Mouse (Mus musculus) lung, adult 2 months (tissue): ENCODE data around the gene Med29. TPM values are rescaled to one million over a fixed set of nuclear protein-coding genes. Genes with fewer than 3 reads are reported as not detected.

Source experiments
- DNase-seq: peaks from one replicate; pipeline ENCODE4 v3.0.0; 2022
- H3K4me1 ChIP-seq: fragments of 200-500 bp; 2 replicates; pipeline ENCODE4 v1.6.1; 2011; ENCODE audit warnings: low read length; ENCODE audit not compliant: control insufficient read depth, insufficient read depth
- H3K4me3 ChIP-seq: fragments of 200-500 bp; replicated peaks from 2 replicates; pipeline ENCODE3; 2011; ENCODE audit warnings: low read depth, mild to moderate bottlenecking, control low read depth, low read length; ENCODE audit errors: extremely low read depth
- CTCF ChIP-seq: fragments of 200-500 bp; IDR thresholded peaks from 2 replicates; pipeline ENCODE4 v1.5.1; 2011; ENCODE audit warnings: mild to moderate bottlenecking, low read length, control low read depth; ENCODE audit not compliant: insufficient read depth
- POLR2A ChIP-seq: fragments of 200-500 bp; IDR thresholded peaks from 2 replicates; pipeline ENCODE4 v1.6.1; 2011; ENCODE audit warnings: low read depth, mild to moderate bottlenecking, control low read depth, low read length, borderline replicate concordance; ENCODE audit errors: extremely low read depth
- WGBS: fragments of 180-500 bp; shearing (Covaris S2); methylation state at CpG from one replicate; pipeline ENCODE4 v1.1.7; 2018; 5-methylcytosine and 5-hydroxymethylcytosine counted together
- polyA plus RNA-seq: library from polyadenylated mRNA; depleted of rRNA; stranded (reverse); fragments of >200 nt; gene quantifications from 2 replicates; pipeline ENCODE4 v1.2.3, GENCODE M21; 2012

The Med29 gene
- polyA plus RNA-seq, 1 experiment: 37.3 TPM

- Histone ChIP-seq H3K4me3 (no peak overlapping the region), H3K4me1 (peaks cover 17% of the 10 kb centered on the region)
- DNase-seq: no peak
- WGBS: 88% methylated on average over 2 of the region's 2 CpGs
- TF ChIP-seq CTCF (no peak), POLR2A (no peak)
Measured at GRCm38 (mm10) chr7:28432252-28432651, 39.7 kb upstream of the Med29 start.

- Histone ChIP-seq H3K4me3 (no peak overlapping the region), H3K4me1 (peaks cover 17% of the 10 kb centered on the region)
- WGBS: 25% methylated on average over 1 of the region's 1 CpGs
- no peak for DNase-seq
- TF ChIP-seq CTCF: no peak
- TF ChIP-seq POLR2A: no peak
Measured at GRCm38 (mm10) chr7:28430512-28430911, 38.0 kb upstream of the Med29 start.

GRCm38 (mm10) chr7:28427738-28428137 lies 35.2 kb upstream of the Med29 start:
- DNase-seq: no peak

GRCm38 (mm10) chr7:28423018-28423417 lies 30.5 kb upstream of the Med29 start:
- no peak overlapping the region for H3K4me3 ChIP-seq
- peaks cover 3% of the 10 kb centered on the region; the same call in 1 of the 2 replicates for H3K4me1 ChIP-seq
- no peak for DNase-seq
- WGBS: 97% methylated on average over 1 of the region's 1 CpGs
- TF ChIP-seq POLR2A (no peak), CTCF (no peak)

More at GRCm38 (mm10) chr7:28427738-28428137, 35.2 kb upstream of the Med29 start:
- Histone ChIP-seq H3K4me3 (no peak overlapping the region), H3K4me1 (peaks cover 8% of the 10 kb centered on the region)
- no peak for TF ChIP-seq POLR2A
- no peak for TF ChIP-seq CTCF

- no peak overlapping the region for H3K4me3 ChIP-seq
- no peak for DNase-seq
- 77% methylated on average over 2 of the region's 2 CpGs for WGBS
- peaks cover 4% of the 10 kb centered on the region; the same call in 1 of the 2 replicates for H3K4me1 ChIP-seq
- TF ChIP-seq POLR2A (no peak), CTCF (no peak)
Measured at GRCm38 (mm10) chr7:28419416-28419815, 26.9 kb upstream of the Med29 start.

- no peak for TF ChIP-seq CTCF
- TF ChIP-seq POLR2A: no peak
Measured at GRCm38 (mm10) chr7:28418096-28418670, 25.7 kb upstream of the Med29 start.

DNA sequence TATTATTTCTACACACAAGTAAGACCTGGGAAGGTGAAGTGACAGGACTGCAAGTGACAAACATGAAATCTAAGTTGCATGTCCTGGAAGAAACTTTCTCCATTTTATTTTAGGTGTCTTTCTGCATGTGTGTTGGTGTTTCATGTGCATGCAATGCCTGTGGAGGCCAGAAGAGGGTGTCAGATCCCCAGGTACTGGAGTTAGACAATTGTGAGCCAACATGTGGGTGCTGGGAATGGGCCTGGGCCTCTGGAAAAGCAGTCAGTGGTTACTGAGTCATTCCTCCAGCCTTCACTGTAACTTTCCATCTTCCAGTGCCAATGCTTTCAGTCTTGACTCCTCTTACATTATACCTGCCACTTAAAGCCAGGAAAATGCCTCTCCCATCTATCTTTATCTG lies 24.9 kb upstream of the Med29 start:
- DNase-seq: no peak
- peaks cover 4% of the 10 kb centered on the region; the same call in 1 of the 2 replicates for H3K4me1 ChIP-seq
- no peak overlapping the region for H3K4me3 ChIP-seq
- no peak for TF ChIP-seq POLR2A

More at GRCm38 (mm10) chr7:28418096-28418670, 25.7 kb upstream of the Med29 start:
- H3K4me3 ChIP-seq: no peak overlapping the region
- WGBS: 44% methylated on average over 8 of the region's 8 CpGs
- peaks cover 4% of the 10 kb centered on the region; the same call in 1 of the 2 replicates for H3K4me1 ChIP-seq
- peak; percentile 31 for DNase-seq

DNA sequence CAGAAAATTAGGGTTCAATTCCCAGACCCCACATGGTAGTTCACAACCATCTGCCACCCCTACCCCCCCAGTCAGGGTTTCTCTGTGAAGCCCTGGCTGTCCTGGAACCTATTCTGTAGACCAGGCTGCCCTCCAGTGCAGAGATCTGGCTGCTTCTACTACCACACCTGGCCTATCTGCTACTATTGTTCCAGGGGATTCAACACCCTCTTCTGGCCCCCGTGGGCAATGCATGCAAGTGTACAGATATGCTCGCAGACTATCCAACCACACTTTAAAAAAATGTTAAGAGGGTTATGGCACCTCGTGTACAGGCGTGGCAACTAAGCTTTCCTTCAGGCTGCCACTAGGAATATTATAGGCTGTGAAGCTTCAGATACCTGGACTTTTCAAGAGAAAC lies 20.3 kb upstream of the Med29 start:
- DNase-seq: no peak

DNA sequence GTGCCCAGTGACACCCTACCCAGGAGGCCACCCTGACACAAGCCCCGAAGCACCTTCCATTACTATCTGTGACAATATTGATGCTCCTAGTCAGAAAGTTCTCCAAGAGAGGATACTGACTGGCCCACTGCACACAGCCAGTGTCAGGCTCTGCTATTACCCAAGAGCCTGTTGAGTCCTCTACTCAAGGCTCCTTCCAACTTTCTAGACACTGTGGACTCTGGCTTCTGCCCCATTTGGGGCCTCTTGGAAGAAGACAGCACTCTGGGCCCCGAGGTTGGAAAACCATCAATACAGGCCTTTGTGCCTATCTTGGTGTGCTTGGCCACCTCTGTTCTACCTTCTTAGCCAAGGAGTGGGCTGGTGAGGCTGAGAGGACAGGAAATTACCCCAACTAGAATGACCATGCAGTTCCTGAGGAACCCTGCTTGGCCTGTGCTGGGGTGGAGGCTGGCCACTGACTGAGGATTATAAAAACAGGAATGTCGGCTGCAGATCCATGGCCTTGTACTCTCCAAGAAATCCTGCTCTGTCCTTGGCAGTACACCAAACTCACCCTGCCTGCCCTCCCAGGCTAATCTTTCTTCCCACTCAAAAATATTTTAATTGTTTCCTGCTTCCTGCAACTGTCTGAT lies 18.4 kb upstream of the Med29 start:
- no peak for TF ChIP-seq POLR2A
- no peak for TF ChIP-seq CTCF
- DNase-seq: peak; percentile 17
- peaks cover 15% of the 10 kb centered on the region for H3K4me1 ChIP-seq
- no peak overlapping the region for H3K4me3 ChIP-seq
- 51% methylated on average over 3 of the region's 3 CpGs for WGBS

More for the DNA sequence above, 20.3 kb upstream of the Med29 start:
- TF ChIP-seq POLR2A (no peak), CTCF (no peak)
- Histone ChIP-seq H3K4me3 (no peak overlapping the region), H3K4me1 (peaks cover 15% of the 10 kb centered on the region)
- 74% methylated on average over 4 of the region's 4 CpGs for WGBS

GRCm38 (mm10) chr7:28401942-28402341 lies 9.4 kb upstream of the Med29 start:
- Histone ChIP-seq H3K4me1 (no peaks in the 10 kb centered on the region), H3K4me3 (no peak overlapping the region)
- no peak for DNase-seq
- WGBS: 78% methylated on average over 3 of the region's 3 CpGs
- TF ChIP-seq POLR2A (no peak), CTCF (no peak)

- H3K4me3 ChIP-seq: no peak overlapping the region
- H3K4me1 ChIP-seq: no peaks in the 10 kb centered on the region
- no peak for TF ChIP-seq POLR2A
- no peak for TF ChIP-seq CTCF
- no peak for DNase-seq
- 96% methylated on average over 1 of the region's 1 CpGs for WGBS
Measured at GRCm38 (mm10) chr7:28401030-28401429, 8.5 kb upstream of the Med29 start.
